Mouse (Mus musculus): Measurements from ENCODE around the gene Ddi2.
A peak's percentile ranks its signal among the peaks of the same experiment; 100 is the strongest.

Gene Ddi2

GRCm38 (mm10) chr4:141742381-141742780 is 19.2 kb upstream of the Ddi2 start:
- no peak for DNase-seq (ENCODE audit: extremely low read depth, low read depth)

- DNase-seq (ENCODE audit: extremely low read depth, low read depth): no peak
These were observed 18.6 kb upstream of the Ddi2 start for GRCm38 (mm10) chr4:141741856-141742255.

GRCm38 (mm10) chr4:141738015-141738414 is 14.8 kb upstream of the Ddi2 start:
- no peak for DNase-seq (ENCODE audit: extremely low read depth, low read depth)

GRCm38 (mm10) chr4:141736856-141737255 is 13.6 kb upstream of the Ddi2 start:
- DNase-seq (ENCODE audit: extremely low read depth, low read depth): no peak

- no peak for DNase-seq (ENCODE audit: extremely low read depth, low read depth)
These were observed 12.0 kb upstream of the Ddi2 start for GRCm38 (mm10) chr4:141735206-141735560.

GRCm38 (mm10) chr4:141734446-141735205 is 11.4 kb upstream of the Ddi2 start:
- DNase-seq (ENCODE audit: extremely low read depth, low read depth): peak; percentile 95

GRCm38 (mm10) chr4:141731766-141732165 is 8.5 kb upstream of the Ddi2 start:
- DNase-seq (ENCODE audit: extremely low read depth, low read depth): no peak

GRCm38 (mm10) chr4:141730401-141730800 is 7.2 kb upstream of the Ddi2 start:
- no peak for DNase-seq (ENCODE audit: extremely low read depth, low read depth)

- no peak for DNase-seq (ENCODE audit: extremely low read depth, low read depth)
These were observed 6.0 kb upstream of the Ddi2 start for GRCm38 (mm10) chr4:141729266-141729665.

GRCm38 (mm10) chr4:141725738-141726137 is 2.5 kb upstream of the Ddi2 start:
- DNase-seq (ENCODE audit: extremely low read depth, low read depth): no peak

GRCm38 (mm10) chr4:141725277-141725676 is 2.1 kb upstream of the Ddi2 start:
- DNase-seq (ENCODE audit: extremely low read depth, low read depth): no peak

- no peak for DNase-seq (ENCODE audit: extremely low read depth, low read depth)
These were observed 1.4 kb upstream of the Ddi2 start for GRCm38 (mm10) chr4:141724594-141724993.

GRCm38 (mm10) chr4:141723673-141724068 is 452 bp upstream of the Ddi2 start:
- DNase-seq (ENCODE audit: extremely low read depth, low read depth): no peak

GRCm38 (mm10) chr4:141721961-141722360 is 1.3 kb downstream of the Ddi2 start:
- DNase-seq (ENCODE audit: extremely low read depth, low read depth): no peak

GRCm38 (mm10) chr4:141720761-141721523 is 2.3 kb downstream of the Ddi2 start:
- no peak for DNase-seq (ENCODE audit: extremely low read depth, low read depth)

GRCm38 (mm10) chr4:141719304-141719703 is 3.9 kb downstream of the Ddi2 start:
- no peak for DNase-seq (ENCODE audit: extremely low read depth, low read depth)

- DNase-seq (ENCODE audit: extremely low read depth, low read depth): no peak
These were observed 5.6 kb downstream of the Ddi2 start for GRCm38 (mm10) chr4:141717633-141718032.

GRCm38 (mm10) chr4:141715027-141715426 is 8.2 kb downstream of the Ddi2 start:
- no peak for DNase-seq (ENCODE audit: extremely low read depth, low read depth)

GRCm38 (mm10) chr4:141713598-141714142 is 9.5 kb downstream of the Ddi2 start:
- peak; percentile 71 for DNase-seq (ENCODE audit: extremely low read depth, low read depth)

- no peak for DNase-seq (ENCODE audit: extremely low read depth, low read depth)
These were observed 12.0 kb downstream of the Ddi2 start for GRCm38 (mm10) chr4:141711250-141711649.

- DNase-seq (ENCODE audit: extremely low read depth, low read depth): no peak
These were observed 14.2 kb downstream of the Ddi2 start for GRCm38 (mm10) chr4:141708971-141709370.

- no peak for DNase-seq (ENCODE audit: extremely low read depth, low read depth)
These were observed 15.2 kb downstream of the Ddi2 start for GRCm38 (mm10) chr4:141708005-141708404.
